Mouse (Mus musculus) large intestine, adult 2 months (tissue): ENCODE results near the gene Dlst. TPM values are rescaled to one million over a fixed set of nuclear protein-coding genes. Genes with fewer than 3 reads are reported as not detected.

Experiments used
- DNase-seq: peaks from one replicate; pipeline ENCODE4 v3.0.0-alpha.2; 2012; ENCODE audit warnings: low read depth, low spot score
- WGBS: fragments of 180-500 bp; shearing (Covaris S2); methylation state at CpG from one replicate; pipeline ENCODE4 v1.1.7; 2018; 5-methylcytosine and 5-hydroxymethylcytosine counted together
- polyA plus RNA-seq: library from polyadenylated mRNA; depleted of rRNA; stranded (reverse); fragments of >200 nt; gene quantifications from 2 replicates; pipeline ENCODE4 v1.2.3, GENCODE M21; 2012

The Dlst gene
- polyA plus RNA-seq, 1 experiment, result 134 TPM

GRCm38 (mm10) chr12:85144821-85145220, 34.2 kb downstream of the Dlst start:
- DNase-seq, result no peak

GRCm38 (mm10) chr12:85145630-85146029, 35.0 kb downstream of the Dlst start:
- no peak for DNase-seq
- WGBS, result 79% methylated on average over 9 of the region's 9 CpGs

More at GRCm38 (mm10) chr12:85144821-85145220, 34.2 kb downstream of the Dlst start:
- WGBS, result 97% methylated on average over 4 of the region's 4 CpGs

- WGBS, result 21% methylated on average over 10 of the region's 11 CpGs
- no peak for DNase-seq
Observed at GRCm38 (mm10) chr12:85146355-85146754, 35.7 kb downstream of the Dlst start.

- WGBS, result 77% methylated on average over 9 of the region's 9 CpGs
- DNase-seq, result no peak
Observed at GRCm38 (mm10) chr12:85146881-85147280, 36.2 kb downstream of the Dlst start.

- WGBS, result 29% methylated on average over 20 of the region's 20 CpGs
Observed at GRCm38 (mm10) chr12:85150321-85151001, 39.8 kb downstream of the Dlst start.

GRCm38 (mm10) chr12:85151002-85151774, 40.6 kb downstream of the Dlst start, which contains the start of gene Rps6kl1:
Gene Rps6kl1, minus strand, starts transcription at chr12:85151264.
- no peak for DNase-seq
- 17% methylated on average over 28 of the region's 28 CpGs for WGBS

More at GRCm38 (mm10) chr12:85150321-85151001, 39.8 kb downstream of the Dlst start:
- DNase-seq, result no peak

- WGBS, result 40% methylated on average over 3 of the region's 3 CpGs
- DNase-seq, result no peak
Observed at GRCm38 (mm10) chr12:85153011-85153410, 42.4 kb downstream of the Dlst start.

GRCm38 (mm10) chr12:85156324-85156723, 45.7 kb downstream of the Dlst start:
- no peak for DNase-seq
- 20% methylated on average over 6 of the region's 6 CpGs for WGBS

GRCm38 (mm10) chr12:85157797-85158460, 47.3 kb downstream of the Dlst start:
- DNase-seq, result no peak
- WGBS, result 78% methylated on average over 14 of the region's 14 CpGs

- WGBS, result 84% methylated on average over 8 of the region's 8 CpGs
Observed at GRCm38 (mm10) chr12:85158801-85159200, 48.2 kb downstream of the Dlst start.

GRCm38 (mm10) chr12:85159592-85159991, 49.0 kb downstream of the Dlst start:
- DNase-seq, result no peak
- WGBS, result 53% methylated on average over 5 of the region's 5 CpGs

More at GRCm38 (mm10) chr12:85158801-85159200, 48.2 kb downstream of the Dlst start:
- DNase-seq, result no peak

GRCm38 (mm10) chr12:85164996-85165395, 54.4 kb downstream of the Dlst start:
- no peak for DNase-seq
- 67% methylated on average over 5 of the region's 5 CpGs for WGBS

- WGBS, result 70% methylated on average over 9 of the region's 9 CpGs
- DNase-seq, result no peak
Observed at GRCm38 (mm10) chr12:85166631-85167030, 56.0 kb downstream of the Dlst start.

GRCm38 (mm10) chr12:85169117-85169858, 58.7 kb downstream of the Dlst start:
- 22% methylated on average over 27 of the region's 27 CpGs for WGBS
- DNase-seq, result peak; percentile 37

GRCm38 (mm10) chr12:85169877-85170276, 59.2 kb downstream of the Dlst start:
- 68% methylated on average over 3 of the region's 3 CpGs for WGBS
- no peak for DNase-seq

GRCm38 (mm10) chr12:85170284-85170947, 59.8 kb downstream of the Dlst start:
- WGBS, result 85% methylated on average over 11 of the region's 11 CpGs
- no peak for DNase-seq

GRCm38 (mm10) chr12:85170948-85171307, 60.3 kb downstream of the Dlst start:
- no peak for DNase-seq
- WGBS, result 78% methylated on average over 3 of the region's 3 CpGs

GRCm38 (mm10) chr12:85174016-85174415, 63.4 kb downstream of the Dlst start:
- DNase-seq, result no peak
- 69% methylated on average over 7 of the region's 7 CpGs for WGBS

GRCm38 (mm10) chr12:85175087-85175675, 64.5 kb downstream of the Dlst start:
- 64% methylated on average over 16 of the region's 16 CpGs for WGBS
- DNase-seq, result no peak
